Mouse (Mus musculus): ENCODE results near the gene Anks1. TPM values are rescaled to one million over a fixed set of nuclear protein-coding genes. Genes with fewer than 3 reads are reported as not detected.
A peak's percentile ranks its signal among the peaks of the same experiment; 100 is the strongest.

Gene Anks1
- polyA plus RNA-seq, 1 experiment from 2014 or later, result 71.9 TPM

- Histone ChIP-seq H3K36me3 (replicated peaks) (peaks cover 30% of the 10 kb centered on the region; the same call in 1 of the 2 replicates), H3K4me1 (no peaks in the 10 kb centered on the region), H3K9ac (no peak overlapping the region), H3K27ac (no peak overlapping the region), H3K4me3 (no peak overlapping the region), H3K27me3 (replicated peaks) (no peaks in the 10 kb centered on the region), H3K9me3 (no peaks in the 10 kb centered on the region), H3K4me2 (no peak overlapping the region)
- WGBS, result 90% methylated on average over 11 of the region's 11 CpGs
- ATAC-seq (replicated peaks), result no peak
Observed at GRCm38 (mm10) chr17:28060681-28061080, 151.6 kb downstream of the Anks1 start.

GRCm38 (mm10) chr17:28061472-28061871, 152.4 kb downstream of the Anks1 start:
- Histone ChIP-seq H3K27ac (no peak overlapping the region), H3K4me1 (no peaks in the 10 kb centered on the region), H3K36me3 (replicated peaks) (peaks cover 30% of the 10 kb centered on the region; the same call in 1 of the 2 replicates), H3K9me3 (no peaks in the 10 kb centered on the region), H3K4me2 (no peak overlapping the region), H3K9ac (no peak overlapping the region), H3K4me3 (no peak overlapping the region), H3K27me3 (replicated peaks) (no peaks in the 10 kb centered on the region)
- ATAC-seq (replicated peaks), result no peak; the same call in 1 of the 2 replicates
- WGBS, result 57% methylated on average over 7 of the region's 7 CpGs

- Histone ChIP-seq H3K4me1 (no peaks in the 10 kb centered on the region), H3K36me3 (replicated peaks) (peaks cover 25% of the 10 kb centered on the region; the same call in 1 of the 2 replicates), H3K4me2 (no peak overlapping the region), H3K9me3 (no peaks in the 10 kb centered on the region), H3K27ac (no peak overlapping the region), H3K4me3 (no peak overlapping the region), H3K27me3 (replicated peaks) (no peaks in the 10 kb centered on the region), H3K9ac (no peak overlapping the region)
- 82% methylated on average over 7 of the region's 7 CpGs for WGBS
- no peak for ATAC-seq (replicated peaks)
Observed at GRCm38 (mm10) chr17:28062710-28063109, 153.6 kb downstream of the Anks1 start.

- Histone ChIP-seq H3K4me1 (no peaks in the 10 kb centered on the region), H3K9ac (no peak overlapping the region), H3K4me2 (no peak overlapping the region), H3K4me3 (no peak overlapping the region), H3K36me3 (replicated peaks) (peaks cover 23% of the 10 kb centered on the region; the same call in 1 of the 2 replicates), H3K27me3 (replicated peaks) (no peaks in the 10 kb centered on the region), H3K27ac (no peak overlapping the region), H3K9me3 (no peaks in the 10 kb centered on the region)
- 78% methylated on average over 6 of the region's 6 CpGs for WGBS
- no peak for ATAC-seq (replicated peaks)
Observed at GRCm38 (mm10) chr17:28063163-28063562, 154.1 kb downstream of the Anks1 start.

GRCm38 (mm10) chr17:28067303-28067702, 158.2 kb downstream of the Anks1 start:
- Histone ChIP-seq H3K9me3 (no peaks in the 10 kb centered on the region), H3K4me3 (no peak overlapping the region), H3K9ac (no peak overlapping the region), H3K36me3 (replicated peaks) (no peaks in the 10 kb centered on the region), H3K27me3 (replicated peaks) (no peaks in the 10 kb centered on the region), H3K4me1 (no peaks in the 10 kb centered on the region), H3K27ac (no peak overlapping the region), H3K4me2 (no peak overlapping the region)
- no peak for ATAC-seq (replicated peaks)
- WGBS, result 85% methylated on average over 4 of the region's 4 CpGs

GRCm38 (mm10) chr17:28069446-28069845, 160.3 kb downstream of the Anks1 start:
- Histone ChIP-seq H3K9me3 (no peaks in the 10 kb centered on the region), H3K4me1 (no peaks in the 10 kb centered on the region), H3K4me3 (no peak overlapping the region), H3K9ac (no peak overlapping the region), H3K36me3 (replicated peaks) (no peaks in the 10 kb centered on the region), H3K27ac (no peak overlapping the region), H3K27me3 (replicated peaks) (no peaks in the 10 kb centered on the region), H3K4me2 (no peak overlapping the region)
- 35% methylated on average over 12 of the region's 12 CpGs for WGBS
- no peak for ATAC-seq (replicated peaks)

GRCm38 (mm10) chr17:28070256-28070655, 161.2 kb downstream of the Anks1 start:
- no peak for ATAC-seq (replicated peaks)
- Histone ChIP-seq H3K4me3 (no peak overlapping the region), H3K27me3 (replicated peaks) (no peaks in the 10 kb centered on the region), H3K9ac (no peak overlapping the region), H3K27ac (no peak overlapping the region), H3K9me3 (no peaks in the 10 kb centered on the region), H3K36me3 (replicated peaks) (no peaks in the 10 kb centered on the region), H3K4me2 (no peak overlapping the region), H3K4me1 (no peaks in the 10 kb centered on the region)
- 83% methylated on average over 13 of the region's 13 CpGs for WGBS

GRCm38 (mm10) chr17:28072730-28073129, 163.6 kb downstream of the Anks1 start:
- 82% methylated on average over 2 of the region's 2 CpGs for WGBS
- Histone ChIP-seq H3K27me3 (replicated peaks) (no peaks in the 10 kb centered on the region), H3K4me2 (no peak overlapping the region), H3K36me3 (replicated peaks) (no peaks in the 10 kb centered on the region), H3K9me3 (no peaks in the 10 kb centered on the region), H3K4me3 (no peak overlapping the region), H3K4me1 (no peaks in the 10 kb centered on the region), H3K9ac (no peak overlapping the region), H3K27ac (no peak overlapping the region)
- ATAC-seq (replicated peaks), result no peak

- Histone ChIP-seq H3K9me3 (no peaks in the 10 kb centered on the region), H3K36me3 (replicated peaks) (no peaks in the 10 kb centered on the region), H3K4me3 (no peak overlapping the region), H3K4me2 (no peak overlapping the region), H3K4me1 (peaks cover 3% of the 10 kb centered on the region; the same call in 1 of the 2 replicates), H3K27ac (no peak overlapping the region), H3K27me3 (replicated peaks) (no peaks in the 10 kb centered on the region), H3K9ac (no peak overlapping the region)
- 73% methylated on average over 7 of the region's 7 CpGs for WGBS
- ATAC-seq (replicated peaks), result no peak
Observed at GRCm38 (mm10) chr17:28074486-28074885, 165.4 kb downstream of the Anks1 start.

- WGBS, result 84% methylated on average over 9 of the region's 9 CpGs
- H3K27ac ChIP-seq, result no peak overlapping the region
- no peak for ATAC-seq (replicated peaks)
- H3K36me3 ChIP-seq (replicated peaks), result no peaks in the 10 kb centered on the region
- no peak overlapping the region for H3K9ac ChIP-seq
- H3K4me2 ChIP-seq, result no peak overlapping the region
- no peaks in the 10 kb centered on the region for H3K9me3 ChIP-seq
- H3K4me1 ChIP-seq, result peaks cover 15% of the 10 kb centered on the region
- H3K4me3 ChIP-seq, result no peak overlapping the region
- no peaks in the 10 kb centered on the region; the same call in 1 of the 2 replicates for H3K27me3 ChIP-seq (replicated peaks)
Observed at GRCm38 (mm10) chr17:28078028-28078427, 168.9 kb downstream of the Anks1 start.

- Histone ChIP-seq H3K4me2 (peak overlapping the region; percentile 100), H3K4me3 (peak overlapping the region; percentile 67), H3K27ac (no peak overlapping the region), H3K36me3 (replicated peaks) (no peaks in the 10 kb centered on the region), H3K9me3 (no peaks in the 10 kb centered on the region), H3K27me3 (replicated peaks) (no peaks in the 10 kb centered on the region; the same call in 1 of the 2 replicates), H3K4me1 (peaks cover 19% of the 10 kb centered on the region), H3K9ac (peak overlapping the region; percentile 56)
- WGBS, result under 1% methylated on average over 25 of the region's 25 CpGs
- ATAC-seq (replicated peaks), result peak; percentile 82
Observed at GRCm38 (mm10) chr17:28079618-28080017, 170.5 kb downstream of the Anks1 start.

- Histone ChIP-seq H3K4me1 (peaks cover 25% of the 10 kb centered on the region), H3K27me3 (replicated peaks) (no peaks in the 10 kb centered on the region; the same call in 1 of the 2 replicates), H3K4me2 (peak within 1 kb of the TSS; percentile 100), H3K27ac (no peak within 1 kb of the TSS), H3K9me3 (no peaks in the 10 kb centered on the region), H3K4me3 (peak within 1 kb of the TSS; percentile 67), H3K36me3 (replicated peaks) (no peaks in the 10 kb centered on the region), H3K9ac (peak within 1 kb of the TSS; percentile 56)
- ATAC-seq (replicated peaks), result peak; percentile 92
- WGBS, result under 1% methylated on average over 56 of the region's 57 CpGs
Observed at GRCm38 (mm10) chr17:28080045-28080816, 171.1 kb downstream of the Anks1 start, which contains the start of gene Tcp11. Gene Tcp11 (minus strand): TSS chr17:28080639.

- Histone ChIP-seq H3K9me3 (no peaks in the 10 kb centered on the region), H3K36me3 (replicated peaks) (no peaks in the 10 kb centered on the region), H3K9ac (0 out of 2 replicates have a peak overlapping the region, but pooled peaks have one; percentile 14), H3K27ac (no peak overlapping the region), H3K27me3 (replicated peaks) (no peaks in the 10 kb centered on the region; the same call in 1 of the 2 replicates), H3K4me2 (peak overlapping the region; percentile 100), H3K4me1 (peaks cover 29% of the 10 kb centered on the region), H3K4me3 (peak overlapping the region; percentile 67)
- WGBS, result 10% methylated on average over 9 of the region's 9 CpGs
- peak; percentile 51; the same call in 1 of the 2 replicates for ATAC-seq (replicated peaks)
Observed at GRCm38 (mm10) chr17:28080817-28081165, 171.7 kb downstream of the Anks1 start.
